Mouse (Mus musculus) gastrocnemius, postnatal 10 days (tissue): Measurements from ENCODE around the gene Epas1. TPM values are rescaled to one million over a fixed set of nuclear protein-coding genes. Genes with fewer than 3 reads are reported as not detected.

ENCODE experiments used
- DNase-seq: peaks from one replicate; pipeline ENCODE4 v3.0.0; 2021; ENCODE audit warnings: mixed read lengths
- total RNA-seq, 2 experiments: library from RNA; stranded (reverse); gene quantifications; 2 replicates each; pipeline ENCODE4 v1.2.3; 2021

Gene Epas1
- total RNA-seq, 2 experiments from 2014 or later: 76.9 to 88.9 TPM

- DNase-seq: no peak
Observed at GRCm38 (mm10) chr17:86787805-86788204, 34.3 kb downstream of the Epas1 start.

DNA sequence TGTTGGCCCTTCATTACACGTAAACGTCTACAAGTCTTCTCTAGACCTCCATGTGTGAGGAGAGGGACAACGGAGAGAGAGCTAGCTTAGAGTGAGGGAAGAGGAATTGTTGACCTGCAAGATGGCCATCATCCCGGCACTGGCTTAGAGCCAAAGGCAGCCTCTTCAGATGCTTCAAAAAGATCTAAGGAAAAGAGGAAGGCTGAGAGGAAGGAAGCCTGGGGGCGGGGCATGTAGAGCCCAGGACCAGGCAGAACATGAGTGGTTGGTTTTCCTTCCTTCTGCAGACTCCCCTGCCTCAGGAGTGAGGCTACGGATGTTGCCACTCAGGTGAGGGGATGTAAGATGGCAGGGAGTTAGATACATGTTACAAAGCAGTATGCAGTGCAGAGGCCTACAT is 34.8 kb downstream of the Epas1 start:
- no peak for DNase-seq

DNA sequence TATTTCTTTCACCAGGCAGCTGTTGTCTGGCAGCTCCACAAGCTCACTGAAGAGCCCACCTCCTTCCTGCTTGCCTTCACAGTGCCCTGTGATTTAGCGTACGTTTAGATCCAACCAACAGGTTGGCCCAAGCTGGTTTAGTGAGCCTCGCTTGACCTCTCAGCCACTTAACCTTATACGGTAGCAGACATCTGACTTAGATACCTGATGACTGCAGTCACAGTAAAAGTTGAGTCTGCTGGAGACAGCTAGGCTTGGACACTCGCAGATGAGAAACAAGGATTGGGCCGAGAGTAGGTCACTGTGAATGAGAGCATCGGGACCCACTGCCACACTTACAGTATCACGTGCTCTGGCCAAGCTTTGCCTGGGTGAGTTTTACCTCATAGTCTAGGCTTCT is 38.4 kb downstream of the Epas1 start:
- DNase-seq: no peak

DNA sequence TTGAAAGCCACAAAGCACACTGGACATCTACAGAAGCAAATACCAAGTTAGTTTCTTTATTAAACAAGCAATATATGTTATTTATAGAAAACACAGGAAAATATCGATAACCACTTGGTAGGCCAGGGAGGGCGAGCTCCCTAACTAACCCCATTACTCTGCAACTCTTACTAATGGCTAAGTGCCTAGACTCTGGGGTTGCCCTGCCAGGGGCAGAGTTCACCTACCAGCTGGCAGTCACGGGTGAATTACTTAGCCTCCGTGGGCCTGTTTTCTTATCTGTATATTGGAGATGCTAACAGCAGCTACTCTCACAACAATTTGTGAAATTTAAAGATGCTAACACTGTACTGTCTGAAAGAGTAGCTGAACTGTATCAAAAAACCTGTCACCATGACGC is 42.3 kb downstream of the Epas1 start:
- no peak for DNase-seq

DNA sequence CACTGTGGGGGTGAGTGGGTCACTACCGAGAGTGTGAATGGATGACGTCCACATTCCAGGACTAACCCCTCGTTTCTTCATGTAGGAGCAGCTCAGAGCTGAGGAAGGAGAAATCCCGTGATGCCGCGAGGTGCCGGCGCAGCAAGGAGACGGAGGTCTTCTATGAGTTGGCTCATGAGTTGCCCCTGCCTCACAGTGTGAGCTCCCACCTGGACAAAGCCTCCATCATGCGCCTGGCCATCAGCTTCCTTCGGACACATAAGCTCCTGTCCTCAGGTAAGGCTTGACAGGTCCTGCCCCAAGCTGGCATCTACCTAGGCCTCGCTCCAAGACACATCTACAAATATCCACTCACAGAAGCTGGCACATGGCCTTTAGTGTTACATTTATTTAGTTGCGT is 43.5 kb downstream of the Epas1 start:
- DNase-seq: no peak

- DNase-seq: no peak
Observed at GRCm38 (mm10) chr17:86798460-86798859, 45.0 kb downstream of the Epas1 start.

DNA sequence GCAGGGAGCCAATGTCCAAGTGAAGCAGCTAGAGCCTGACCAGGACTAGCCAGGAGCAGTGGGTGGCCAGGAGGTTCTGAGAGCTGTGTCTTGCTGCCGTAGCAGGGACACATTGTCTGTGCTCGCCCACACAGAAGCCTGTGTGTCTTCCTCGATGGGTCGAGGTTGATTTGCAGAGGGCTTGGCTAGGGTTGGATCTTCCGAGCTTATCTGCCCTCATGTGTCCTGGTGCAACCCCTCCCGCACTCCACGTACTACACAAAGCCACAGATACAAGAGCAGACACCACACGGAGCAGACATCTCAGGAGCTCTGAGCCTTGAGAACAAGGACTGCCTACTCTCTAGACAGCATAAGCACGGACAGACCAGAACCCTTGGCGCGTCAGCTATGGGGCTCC is 45.5 kb downstream of the Epas1 start:
- no peak for DNase-seq

DNA sequence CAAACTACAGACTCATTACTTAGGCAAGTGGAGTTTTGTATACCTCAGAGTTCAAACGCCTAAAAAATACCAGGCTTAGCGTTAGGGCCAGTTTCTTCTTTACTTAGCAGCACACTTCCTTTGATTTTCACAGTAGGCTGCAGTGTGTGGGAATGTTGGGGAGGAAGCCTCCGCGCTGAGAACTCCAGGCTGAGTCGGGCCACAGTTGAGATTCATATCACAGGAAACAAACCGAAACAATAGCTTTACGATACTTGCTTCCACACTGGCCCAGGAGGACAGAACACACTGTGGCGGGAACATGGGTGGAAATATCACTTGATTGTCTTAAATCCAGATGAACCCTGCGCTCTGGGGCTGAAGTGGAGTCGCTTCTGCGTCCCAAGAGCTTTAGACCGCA is 47.0 kb downstream of the Epas1 start:
- DNase-seq: no peak

DNA sequence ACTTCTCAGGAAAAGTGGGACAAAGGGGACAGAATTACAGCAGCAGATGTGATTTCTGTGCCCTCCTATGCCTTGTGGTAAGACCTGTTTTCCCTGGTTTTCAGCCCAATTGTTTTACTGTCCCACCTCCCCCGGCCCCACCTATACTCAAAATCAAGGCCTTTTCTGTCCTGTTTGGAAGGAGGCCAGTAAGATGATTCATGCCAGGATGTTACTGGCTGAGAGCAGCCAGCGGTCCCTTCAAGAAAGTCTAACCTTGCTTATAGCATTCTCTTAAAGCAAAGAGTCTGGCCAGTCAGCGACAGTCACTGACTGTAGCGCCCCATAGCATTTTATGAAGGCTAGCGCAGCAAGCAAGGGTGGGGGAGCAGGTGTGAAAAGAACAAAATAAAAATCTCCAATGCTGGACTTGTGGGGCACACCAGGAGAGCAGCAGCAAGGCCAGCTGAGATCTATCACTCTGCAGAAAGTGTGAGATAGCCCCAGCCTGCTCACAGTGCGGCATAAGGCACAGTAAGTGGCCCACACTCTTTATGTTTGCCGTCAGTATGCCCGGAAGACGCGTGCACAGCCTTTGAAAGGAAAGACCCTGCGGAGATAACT is 47.8 kb downstream of the Epas1 start:
- no peak for DNase-seq

DNA sequence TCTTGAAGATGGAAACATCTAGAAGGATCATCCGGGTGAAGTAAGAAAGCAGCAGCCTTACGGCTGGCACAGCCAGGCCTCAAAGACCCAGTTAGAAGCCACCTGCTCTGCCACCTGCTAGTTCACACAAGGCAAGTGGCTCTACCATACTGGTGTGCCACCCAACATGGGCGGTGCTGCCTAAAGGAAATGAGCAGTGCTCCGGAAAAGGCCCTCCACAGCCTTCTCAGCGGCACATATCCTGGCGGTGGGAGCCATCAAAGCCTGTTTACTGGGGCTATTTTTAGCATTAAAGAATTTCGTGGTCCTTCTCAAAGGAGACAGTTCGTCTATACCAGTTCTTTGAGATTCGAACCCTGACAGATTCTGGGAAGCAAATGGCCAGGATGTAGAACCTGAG is 48.4 kb downstream of the Epas1 start:
- DNase-seq: no peak

- DNase-seq: no peak
Observed at GRCm38 (mm10) chr17:86802351-86802985, 49.0 kb downstream of the Epas1 start.

- no peak for DNase-seq
Observed at GRCm38 (mm10) chr17:86803147-86803546, 49.6 kb downstream of the Epas1 start.

DNA sequence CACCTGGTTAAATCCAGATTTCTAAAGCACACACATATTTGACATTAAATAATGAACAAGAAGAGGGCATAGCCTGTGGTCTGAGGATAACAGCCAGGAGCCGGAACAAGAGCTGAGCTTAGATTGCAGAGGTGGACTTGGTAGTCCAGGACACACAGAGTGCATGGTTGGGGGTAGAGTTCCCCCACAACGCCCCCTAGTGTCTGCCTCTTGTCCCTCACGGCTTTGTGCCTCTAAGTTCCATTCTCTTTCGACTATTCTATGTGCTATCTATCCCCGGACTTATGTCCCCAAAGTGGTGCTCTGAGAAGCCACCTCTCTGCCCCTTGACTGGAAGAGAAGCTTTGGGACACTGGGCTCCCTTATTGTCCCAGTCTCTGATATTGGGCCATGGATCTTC is 50.2 kb downstream of the Epas1 start:
- DNase-seq: no peak

- DNase-seq: no peak
Observed at GRCm38 (mm10) chr17:86812029-86812428, 58.5 kb downstream of the Epas1 start.

- no peak for DNase-seq
Observed at GRCm38 (mm10) chr17:86814320-86814719, 60.8 kb downstream of the Epas1 start.

DNA sequence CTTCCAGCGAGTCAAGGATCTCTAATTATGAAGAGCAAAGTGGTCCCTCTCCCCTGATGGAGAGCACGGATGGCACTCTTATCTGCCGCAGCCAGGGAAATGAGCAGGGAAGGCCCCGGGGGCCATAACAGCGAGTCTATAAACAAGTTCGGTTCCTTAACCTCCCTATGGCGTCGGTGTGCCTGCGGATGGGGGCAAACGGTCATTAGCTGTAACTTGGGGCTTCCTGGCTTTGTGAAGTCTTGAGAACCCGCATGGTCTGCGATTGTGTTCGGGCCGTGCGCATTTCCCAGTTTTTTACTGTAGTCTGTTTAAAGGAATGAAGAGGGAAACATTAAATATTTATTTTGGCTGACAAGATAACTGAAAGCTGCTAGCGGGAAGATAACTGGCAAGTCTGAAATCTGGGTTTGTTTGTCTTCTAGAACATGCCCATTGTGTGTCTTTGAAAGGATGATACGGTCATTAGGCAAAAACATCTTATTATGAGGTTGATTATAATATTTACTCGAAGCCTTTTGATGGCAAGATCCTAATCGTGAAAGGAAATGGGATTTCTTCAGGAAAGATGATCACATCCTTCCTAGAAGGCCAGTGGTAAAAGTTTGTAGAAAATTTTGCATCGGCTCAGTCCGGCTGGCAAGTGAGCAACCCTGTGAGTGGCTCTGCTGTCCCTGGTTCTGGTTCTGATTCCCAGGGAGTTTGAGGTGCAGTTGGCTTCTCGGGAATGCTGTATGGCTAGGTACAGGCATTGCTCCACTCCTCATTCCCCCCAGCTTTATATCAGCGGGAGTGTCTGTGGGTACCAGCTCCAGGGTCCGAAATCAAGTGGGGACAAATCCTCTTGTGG is 61.7 kb downstream of the Epas1 start:
- DNase-seq: no peak

GRCm38 (mm10) chr17:86822017-86822737 is 68.7 kb downstream of the Epas1 start:
- peak; percentile 0 for DNase-seq

GRCm38 (mm10) chr17:86824502-86825162 is 71.1 kb downstream of the Epas1 start:
- peak; percentile 2 for DNase-seq

DNA sequence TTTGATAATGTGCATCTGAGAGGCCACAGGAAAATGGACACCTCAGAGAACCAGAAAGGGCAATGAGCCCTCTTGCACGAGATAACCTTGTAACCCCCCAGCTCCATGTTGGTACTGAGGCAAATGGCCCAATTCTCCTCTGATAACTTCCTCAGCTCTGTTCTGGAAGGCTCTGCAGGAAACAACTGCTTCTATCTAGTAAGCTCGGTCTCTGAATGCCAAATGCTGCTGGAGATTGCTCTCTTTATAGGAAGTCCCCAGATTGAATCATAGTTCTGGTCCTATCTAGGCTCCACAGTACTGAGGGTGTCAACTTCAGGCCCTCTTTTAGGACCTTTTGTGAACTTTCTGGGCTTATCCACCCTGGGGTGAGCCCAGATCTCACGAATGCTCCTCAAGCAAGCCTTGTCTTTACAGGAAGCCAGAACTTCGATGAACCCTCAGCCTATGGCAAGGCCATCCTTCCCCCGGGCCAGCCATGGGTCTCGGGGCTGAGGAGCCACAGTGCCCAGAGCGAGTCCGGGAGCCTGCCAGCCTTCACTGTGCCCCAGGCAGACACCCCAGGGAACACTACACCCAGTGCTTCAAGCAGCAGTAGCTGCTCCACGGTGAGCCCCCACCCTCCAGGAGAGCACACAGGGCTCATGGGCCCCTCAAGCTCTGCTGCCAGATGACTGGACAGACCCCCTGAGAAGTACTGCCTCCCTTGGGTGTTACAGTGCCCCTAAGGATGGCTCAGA is 71.8 kb downstream of the Epas1 start:
- peak; percentile 4 for DNase-seq

- peak; percentile 3 for DNase-seq
Observed at GRCm38 (mm10) chr17:86826376-86826775, 72.9 kb downstream of the Epas1 start.

- peak; percentile 3 for DNase-seq
Observed at GRCm38 (mm10) chr17:86827391-86828165, 74.1 kb downstream of the Epas1 start.
